Mouse (Mus musculus): ENCODE results near the gene Samd14.

- TF ChIP-seq CTCF (IDR thresholded peaks at IDR 0.05; ENCODE audit: borderline replicate concordance, control insufficient read depth, extremely low read depth, insufficient read depth, low read length, poor library complexity) (peak; percentile 85; the same call in 1 of the 2 replicates), POLR2A (IDR thresholded peaks at IDR 0.05; ENCODE audit: control insufficient read depth, extremely low read depth, insufficient read depth, low read length, poor library complexity) (peak; percentile 62)
Observed at GRCm38 (mm10) chr11:94990749-94991577, 18.7 kb upstream of the Samd14 start, which contains the start of gene Ppp1r9b.

Measured in thymus, adult 2 months (tissue).